Mouse (Mus musculus) kidney, adult 9 months (tissue): ENCODE results near the gene Vps26b.

Experiments
- DNase-seq: peaks from one replicate; pipeline ENCODE4 v3.0.0; 2022

The Vps26b gene

GRCm38 (mm10) chr9:26993118-26993517 is 36.7 kb downstream of the Vps26b start:
- no peak for DNase-seq

- no peak for DNase-seq
These were observed 39.7 kb downstream of the Vps26b start for GRCm38 (mm10) chr9:26990181-26990580.

GRCm38 (mm10) chr9:26985668-26986277 is 44.1 kb downstream of the Vps26b start:
- DNase-seq, result no peak

- no peak for DNase-seq
These were observed 44.7 kb downstream of the Vps26b start for GRCm38 (mm10) chr9:26985090-26985613.

- peak; percentile 43 for DNase-seq
These were observed 51.1 kb downstream of the Vps26b start for GRCm38 (mm10) chr9:26978776-26979175.

GRCm38 (mm10) chr9:26977754-26978153 is 52.1 kb downstream of the Vps26b start:
- no peak for DNase-seq
